Mouse (Mus musculus): ENCODE data around the gene Nedd4.

- TF ChIP-seq CTCF (IDR thresholded peaks at IDR 0.05; ENCODE audit: borderline replicate concordance, insufficient read depth, low read length) (no peak), POLR2A (IDR thresholded peaks at IDR 0.05; ENCODE audit: low read depth, low read length) (no peak)
Measured at GRCm38 (mm10) chr9:72697779-72698178, 35.6 kb downstream of the Nedd4 start.
